Mouse (Mus musculus) erythroblast, embryonic 14.5 days (primary cell): ENCODE measurements around the gene Tldc1.

Experiments
- GATA1 ChIP-seq: IDR thresholded peaks from 2 replicates; pipeline ENCODE4 v1.6.1; 2012; ENCODE audit warnings: low read length, inconsistent platforms, mixed read lengths
- TAL1 ChIP-seq: IDR thresholded peaks from 3 replicates; pipeline ENCODE4 v1.6.1; 2012; ENCODE audit warnings: low read length, inconsistent platforms, mixed read lengths

DNA sequence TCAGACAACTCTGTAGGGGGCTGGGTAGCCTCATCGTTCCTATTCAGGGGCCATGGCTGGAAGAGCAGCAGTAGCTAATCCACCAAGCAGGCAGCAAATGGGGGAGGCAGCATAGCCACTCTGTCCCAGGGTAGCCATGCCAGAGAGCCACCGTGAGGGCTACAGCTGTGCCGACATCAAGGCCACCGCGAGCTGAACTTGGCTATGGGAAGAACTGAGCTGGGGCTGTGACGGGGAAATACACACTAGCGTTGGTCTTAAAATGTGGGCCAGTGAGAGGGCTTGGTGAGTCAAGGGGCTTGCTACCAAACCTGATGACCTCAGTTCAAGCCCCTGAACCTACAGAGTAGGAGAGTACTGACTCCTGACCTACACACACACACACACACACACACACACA lies 6.5 kb upstream of the Tldc1 start:
- TF ChIP-seq TAL1 (no peak), GATA1 (no peak)
